Mouse (Mus musculus) kidney, embryonic 15.5 days (tissue): ENCODE measurements around the gene Onecut3. TPM values are rescaled to one million over a fixed set of nuclear protein-coding genes. Genes with fewer than 3 reads are reported as not detected.

Source experiments
- ATAC-seq: fragments of 200-750 bp; cut with Nextera tagmentation; replicated peaks from 2 replicates; pipeline ENCODE4 v1.8.0; 2017; ENCODE audit warnings: moderate TSS enrichment; ENCODE audit not compliant: low FRiP score
- H3K27ac ChIP-seq: fragments of 300-500 bp; sonication (generic); 2 replicates; pipeline ENCODE4 v1.5.1; 2015; ENCODE audit warnings: mild to moderate bottlenecking, inconsistent platforms
- H3K27me3 ChIP-seq: fragments of 300-500 bp; sonication (generic); 2 replicates; pipeline ENCODE4 v1.6.1; 2015; ENCODE audit warnings: inconsistent platforms
- H3K36me3 ChIP-seq: fragments of 300-500 bp; sonication (generic); 2 replicates; pipeline ENCODE4 v1.6.1; 2015; ENCODE audit warnings: inconsistent platforms
- H3K4me1 ChIP-seq: fragments of 300-500 bp; sonication (generic); 2 replicates; pipeline ENCODE4 v1.6.1; 2015; ENCODE audit warnings: inconsistent platforms
- H3K4me2 ChIP-seq: fragments of 300-500 bp; sonication (generic); 2 replicates; pipeline ENCODE4 v1.6.1; 2015; ENCODE audit warnings: moderate library complexity, mild to moderate bottlenecking, inconsistent platforms
- H3K4me3 ChIP-seq: fragments of 300-500 bp; sonication (generic); replicated peaks from 2 replicates; pipeline ENCODE4 v1.5.1; 2015; ENCODE audit warnings: mild to moderate bottlenecking, inconsistent platforms
- H3K9ac ChIP-seq: fragments of 300-500 bp; sonication (generic); 2 replicates; pipeline ENCODE4 v1.6.1; 2015; ENCODE audit warnings: mild to moderate bottlenecking, inconsistent platforms
- H3K9me3 ChIP-seq: fragments of 300-500 bp; sonication (generic); replicated peaks from 2 replicates; pipeline ENCODE4 v1.6.1; 2016; ENCODE audit warnings: inconsistent platforms
- WGBS: fragments of 180-500 bp; shearing (Covaris S2); methylation state at CpG from one replicate; pipeline ENCODE4 v1.1.7; 2015; ENCODE audit warnings: mixed read lengths; 5-methylcytosine and 5-hydroxymethylcytosine counted together
- polyA plus RNA-seq: library from polyadenylated mRNA; unstranded; fragments of >200 nt; fragmentation: Nextera tagmentation; extraction: Ambion mirVana; gene quantifications from 2 replicates; pipeline ENCODE4 v1.2.1, GENCODE M21; 2015

Gene Onecut3
- polyA plus RNA-seq = not detected in 2 replicates

- Histone ChIP-seq H3K27me3 (peaks cover 100% of the 10 kb centered on the region), H3K4me3 (peak within 1 kb of the TSS; percentile 43), H3K4me2 (peak within 1 kb of the TSS; percentile 69), H3K4me1 (peaks cover 44% of the 10 kb centered on the region), H3K9me3 (no peaks in the 10 kb centered on the region), H3K9ac (peak within 1 kb of the TSS; percentile 27; the same call in 1 of the 2 replicates), H3K27ac (no peak within 1 kb of the TSS), H3K36me3 (no peaks in the 10 kb centered on the region)
- peak; percentile 31 for ATAC-seq
- 0% methylated on average over 30 of the region's 42 CpGs for WGBS
Measured at GRCm38 (mm10) chr10:80494732-80495131, at the start of gene Onecut3. TSS of gene Onecut3 (plus strand) at chr10:80494835.

DNA sequence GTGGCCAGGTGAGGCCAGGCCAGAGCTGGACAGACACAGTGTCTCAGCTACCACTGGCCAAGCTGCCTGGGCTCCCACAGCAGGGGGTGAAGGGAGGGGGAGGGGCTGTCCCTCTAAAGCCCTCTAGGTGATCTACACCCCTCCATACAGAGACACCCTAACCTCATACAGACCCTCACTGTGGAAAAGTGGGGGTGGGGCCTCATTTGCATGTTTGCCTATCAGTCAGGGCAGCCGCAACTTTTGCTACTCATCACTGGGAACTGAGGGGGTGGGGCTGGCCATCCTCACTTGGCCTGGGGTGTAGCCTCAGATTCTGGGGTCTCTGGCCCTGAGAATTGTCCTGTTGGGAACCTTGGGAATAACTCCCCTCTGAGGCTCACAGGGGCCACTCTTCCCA lies 49.6 kb upstream of the Onecut3 start:
- Histone ChIP-seq H3K4me2 (no peak overlapping the region), H3K4me3 (no peak overlapping the region), H3K27me3 (peaks cover 47% of the 10 kb centered on the region), H3K9ac (no peak overlapping the region), H3K4me1 (peaks cover 6% of the 10 kb centered on the region; the same call in 1 of the 2 replicates), H3K27ac (no peak overlapping the region), H3K36me3 (no peaks in the 10 kb centered on the region), H3K9me3 (no peaks in the 10 kb centered on the region)
- no peak for ATAC-seq
- WGBS = 48% methylated on average over 1 of the region's 1 CpGs

DNA sequence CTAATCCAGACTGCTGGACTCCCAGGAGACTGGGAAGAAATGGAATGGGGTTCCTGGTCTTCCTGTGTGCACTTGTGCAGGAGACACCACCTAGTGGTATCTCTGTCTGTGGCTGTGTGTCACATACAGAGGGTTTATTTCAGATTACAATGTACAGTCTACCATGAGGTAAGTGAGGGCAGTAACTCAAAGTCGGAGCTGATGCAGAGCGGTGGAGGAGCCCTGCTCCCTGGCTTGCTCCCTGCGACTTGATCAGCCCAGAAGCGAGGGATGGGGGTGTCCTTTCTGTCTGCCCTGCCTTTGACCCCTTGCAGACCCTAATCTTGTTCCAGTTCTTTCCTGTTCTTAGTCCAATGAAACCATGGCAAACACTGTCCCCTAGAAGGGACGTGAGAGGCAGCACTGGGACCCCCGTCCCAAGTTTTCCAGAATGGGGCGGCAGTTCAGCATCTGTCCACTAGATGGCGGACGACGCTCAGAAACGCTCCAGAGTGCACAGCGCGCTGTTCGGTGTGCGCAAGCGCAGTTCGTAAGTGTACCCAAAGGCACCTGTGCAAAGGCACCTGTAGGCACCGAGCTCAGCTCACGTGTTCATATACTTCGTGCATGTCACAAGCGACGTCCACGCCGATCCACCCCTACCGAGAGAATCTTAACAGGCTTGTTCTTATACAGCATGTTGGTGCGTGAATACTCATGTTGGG lies 48.6 kb upstream of the Onecut3 start:
- H3K27me3 ChIP-seq = peaks cover 53% of the 10 kb centered on the region
- peaks cover 10% of the 10 kb centered on the region; the same call in 1 of the 2 replicates for H3K4me1 ChIP-seq
- peak overlapping the region; percentile 34 for H3K4me2 ChIP-seq
- no peak overlapping the region for H3K27ac ChIP-seq
- peak; percentile 62 for ATAC-seq
- no peak overlapping the region for H3K4me3 ChIP-seq
- no peaks in the 10 kb centered on the region for H3K9me3 ChIP-seq
- WGBS = 7% methylated on average over 26 of the region's 26 CpGs
- no peak overlapping the region for H3K9ac ChIP-seq
- H3K36me3 ChIP-seq = no peaks in the 10 kb centered on the region

GRCm38 (mm10) chr10:80450599-80450998 lies 44.0 kb upstream of the Onecut3 start:
- no peak overlapping the region for H3K4me3 ChIP-seq

GRCm38 (mm10) chr10:80453601-80454000 lies 41.0 kb upstream of the Onecut3 start:
- peaks cover 44% of the 10 kb centered on the region for H3K27me3 ChIP-seq
- no peak overlapping the region for H3K4me3 ChIP-seq
- H3K36me3 ChIP-seq = no peaks in the 10 kb centered on the region
- H3K4me1 ChIP-seq = 0 out of 2 replicates have a peak, but pooled peaks cover 4% of the 10 kb centered on the region
- ATAC-seq = no peak
- no peak overlapping the region for H3K4me2 ChIP-seq
- H3K9me3 ChIP-seq = no peaks in the 10 kb centered on the region
- 34% methylated on average over 10 of the region's 10 CpGs for WGBS
- H3K27ac ChIP-seq = no peak overlapping the region
- H3K9ac ChIP-seq = no peak overlapping the region

More at GRCm38 (mm10) chr10:80450599-80450998, 44.0 kb upstream of the Onecut3 start:
- Histone ChIP-seq H3K9me3 (no peaks in the 10 kb centered on the region), H3K4me2 (no peak overlapping the region), H3K27me3 (peaks cover 64% of the 10 kb centered on the region), H3K36me3 (no peaks in the 10 kb centered on the region), H3K9ac (no peak overlapping the region), H3K27ac (no peak overlapping the region), H3K4me1 (0 out of 2 replicates have a peak, but pooled peaks cover 7% of the 10 kb centered on the region)
- ATAC-seq = no peak
- 6% methylated on average over 6 of the region's 6 CpGs for WGBS

GRCm38 (mm10) chr10:80454781-80455180 lies 39.9 kb upstream of the Onecut3 start:
- no peak overlapping the region for H3K9ac ChIP-seq
- H3K27me3 ChIP-seq = peaks cover 48% of the 10 kb centered on the region
- 90% methylated on average over 5 of the region's 5 CpGs for WGBS
- H3K27ac ChIP-seq = no peak overlapping the region
- H3K4me2 ChIP-seq = no peak overlapping the region
- 0 out of 2 replicates have a peak, but pooled peaks cover 4% of the 10 kb centered on the region for H3K4me1 ChIP-seq
- H3K9me3 ChIP-seq = no peaks in the 10 kb centered on the region
- no peak for ATAC-seq
- H3K4me3 ChIP-seq = no peak overlapping the region
- H3K36me3 ChIP-seq = no peaks in the 10 kb centered on the region

DNA sequence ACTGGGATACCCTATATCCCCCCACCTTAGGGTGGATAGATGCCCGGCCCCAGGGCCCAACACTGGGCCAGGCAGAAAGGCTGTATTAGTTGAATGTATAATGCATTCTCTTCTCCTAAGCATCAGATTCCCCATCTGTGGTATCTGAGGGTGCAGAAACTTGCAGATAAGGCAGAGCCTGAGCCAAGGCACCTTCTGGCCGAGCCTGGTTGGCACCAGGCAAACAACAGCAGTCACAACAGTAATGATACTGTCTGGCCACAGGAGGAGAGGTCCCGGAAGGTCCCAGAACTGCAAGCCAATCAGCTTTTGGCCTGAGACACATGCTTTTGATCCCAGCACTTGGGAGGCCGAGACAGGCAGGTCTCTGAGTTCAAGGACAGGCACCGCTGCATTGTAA lies 38.9 kb upstream of the Onecut3 start:
- no peak overlapping the region for H3K4me2 ChIP-seq
- 0 out of 2 replicates have a peak, but pooled peaks cover 4% of the 10 kb centered on the region for H3K4me1 ChIP-seq
- no peak for ATAC-seq
- peaks cover 51% of the 10 kb centered on the region for H3K27me3 ChIP-seq
- no peaks in the 10 kb centered on the region for H3K36me3 ChIP-seq
- no peak overlapping the region for H3K9ac ChIP-seq
- H3K27ac ChIP-seq = no peak overlapping the region
- 81% methylated on average over 5 of the region's 5 CpGs for WGBS
- no peaks in the 10 kb centered on the region for H3K9me3 ChIP-seq
- H3K4me3 ChIP-seq = no peak overlapping the region

DNA sequence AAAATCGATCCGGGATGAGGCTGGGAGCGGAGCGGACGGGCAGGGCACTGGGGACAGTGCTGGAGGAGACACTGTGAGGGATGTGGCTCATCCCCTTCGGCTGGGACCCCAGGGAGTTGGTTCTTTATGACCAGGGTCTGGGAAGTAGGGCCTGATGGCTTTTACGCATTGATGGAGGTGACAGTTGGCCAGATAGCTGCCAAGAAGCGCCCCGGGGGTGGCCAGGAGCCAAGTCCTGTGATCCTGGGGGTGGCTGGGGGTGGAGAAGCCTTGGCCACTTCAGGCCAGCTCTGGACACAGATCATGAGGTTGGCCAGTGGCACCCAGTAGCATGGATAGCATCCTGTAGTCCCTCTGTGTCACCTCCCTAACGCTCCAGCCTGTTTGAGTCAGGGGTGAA lies 35.4 kb upstream of the Onecut3 start:
- H3K9me3 ChIP-seq = no peaks in the 10 kb centered on the region
- 45% methylated on average over 10 of the region's 10 CpGs for WGBS
- no peak for ATAC-seq
- no peak overlapping the region for H3K27ac ChIP-seq
- no peaks in the 10 kb centered on the region for H3K36me3 ChIP-seq
- H3K4me2 ChIP-seq = no peak overlapping the region
- H3K4me1 ChIP-seq = 0 out of 2 replicates have a peak, but pooled peaks cover 6% of the 10 kb centered on the region
- peaks cover 42% of the 10 kb centered on the region for H3K27me3 ChIP-seq
- no peak overlapping the region for H3K9ac ChIP-seq
- no peak overlapping the region for H3K4me3 ChIP-seq

- 88% methylated on average over 11 of the region's 11 CpGs for WGBS
- no peak overlapping the region for H3K27ac ChIP-seq
Measured at GRCm38 (mm10) chr10:80459671-80460070, 35.0 kb upstream of the Onecut3 start.

GRCm38 (mm10) chr10:80460324-80460723 lies 34.3 kb upstream of the Onecut3 start:
- no peak overlapping the region for H3K4me3 ChIP-seq
- WGBS = 59% methylated on average over 4 of the region's 4 CpGs

More at GRCm38 (mm10) chr10:80459671-80460070, 35.0 kb upstream of the Onecut3 start:
- no peak overlapping the region for H3K4me3 ChIP-seq
- no peaks in the 10 kb centered on the region for H3K9me3 ChIP-seq
- peaks cover 10% of the 10 kb centered on the region for H3K4me1 ChIP-seq
- H3K4me2 ChIP-seq = no peak overlapping the region
- ATAC-seq = no peak
- H3K27me3 ChIP-seq = peaks cover 42% of the 10 kb centered on the region
- no peak overlapping the region for H3K9ac ChIP-seq
- no peaks in the 10 kb centered on the region for H3K36me3 ChIP-seq

GRCm38 (mm10) chr10:80461346-80461745 lies 33.3 kb upstream of the Onecut3 start:
- no peaks in the 10 kb centered on the region for H3K9me3 ChIP-seq

More at GRCm38 (mm10) chr10:80460324-80460723, 34.3 kb upstream of the Onecut3 start:
- Histone ChIP-seq H3K9me3 (no peaks in the 10 kb centered on the region), H3K27ac (no peak overlapping the region), H3K36me3 (no peaks in the 10 kb centered on the region), H3K4me1 (peaks cover 16% of the 10 kb centered on the region), H3K4me2 (no peak overlapping the region), H3K27me3 (peaks cover 45% of the 10 kb centered on the region), H3K9ac (no peak overlapping the region)
- ATAC-seq = 0 out of 2 replicates have a peak, but pooled peaks have one; percentile 36

GRCm38 (mm10) chr10:80464381-80465035 lies 30.1 kb upstream of the Onecut3 start:
- Histone ChIP-seq H3K4me1 (peaks cover 17% of the 10 kb centered on the region), H3K27ac (peak overlapping the region; percentile 70), H3K4me3 (peak overlapping the region; percentile 21), H3K36me3 (no peaks in the 10 kb centered on the region), H3K9ac (no peak overlapping the region), H3K4me2 (peak overlapping the region; percentile 49), H3K27me3 (peaks cover 47% of the 10 kb centered on the region), H3K9me3 (no peaks in the 10 kb centered on the region)
- peak; percentile 69 for ATAC-seq
- 3% methylated on average over 18 of the region's 19 CpGs for WGBS

More at GRCm38 (mm10) chr10:80461346-80461745, 33.3 kb upstream of the Onecut3 start:
- no peaks in the 10 kb centered on the region for H3K36me3 ChIP-seq
- H3K27ac ChIP-seq = no peak overlapping the region
- WGBS = 77% methylated on average over 7 of the region's 7 CpGs
- peaks cover 46% of the 10 kb centered on the region for H3K27me3 ChIP-seq
- no peak overlapping the region for H3K9ac ChIP-seq
- peaks cover 17% of the 10 kb centered on the region for H3K4me1 ChIP-seq
- no peak overlapping the region for H3K4me3 ChIP-seq
- no peak for ATAC-seq
- H3K4me2 ChIP-seq = no peak overlapping the region
